Mouse (Mus musculus): Measurements from ENCODE around the gene Cpm. TPM values are rescaled to one million over a fixed set of nuclear protein-coding genes. Genes with fewer than 3 reads are reported as not detected.

Cpm gene
- total RNA-seq, 1 experiment = 4.8 TPM

DNA sequence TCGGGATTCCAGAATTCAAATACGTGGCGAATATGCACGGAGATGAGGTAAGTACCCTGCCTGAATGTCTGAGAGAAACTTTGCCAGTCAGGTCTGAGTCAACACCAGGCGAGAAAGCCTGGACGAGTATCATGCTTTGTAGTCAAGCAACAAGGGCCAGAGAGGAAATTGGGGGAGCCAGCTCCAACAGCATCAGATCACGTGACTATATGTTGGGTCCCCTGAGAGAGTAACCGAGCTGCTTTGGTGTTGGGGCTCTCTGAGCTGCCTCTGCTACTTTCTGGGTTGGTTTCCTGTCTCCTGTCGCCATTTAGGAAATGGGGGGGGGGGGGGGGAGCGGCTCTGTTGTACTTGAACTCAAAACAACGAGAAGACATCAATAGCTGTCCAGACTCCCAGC lies 30.5 kb downstream of the Cpm start:
- Histone ChIP-seq H3K9ac (ENCODE audit: insufficient read depth, low read depth, low read length, poor library complexity, severe bottlenecking) (no peak overlapping the region), H3K36me3 (ENCODE audit: control insufficient read depth, insufficient read depth, low read length, poor library complexity, severe bottlenecking) (no peaks in the 10 kb centered on the region), H3K4me1 (ENCODE audit: control insufficient read depth in 2 of 2, insufficient read depth in 2 of 2, low read length in 2 of 2, poor library complexity in 1 of 2) (peaks cover 5 to 6% of the 10 kb centered on the region in 2 experiments; a peak in 3 of 4 replicates), H3K4me3 (ENCODE audit: insufficient read depth in 1 of 2, low read depth in 1 of 2, low read length in 2 of 2, poor library complexity in 1 of 2, severe bottlenecking in 1 of 2) (no peak overlapping the region), H3K9me3 (ENCODE audit: control insufficient read depth, insufficient read depth, low read depth, low read length) (no peaks in the 10 kb centered on the region), H3K27ac (ENCODE audit: insufficient read depth, low read depth, low read length, poor library complexity, severe bottlenecking) (no peak overlapping the region)
- TF ChIP-seq CHD2 (IDR thresholded peaks at IDR 0.05; ENCODE audit: low read depth, low read length) (no peak), HCFC1 (IDR thresholded peaks at IDR 0.05; ENCODE audit: borderline replicate concordance, insufficient read depth, low read length) (no peak), ZC3H11A (IDR thresholded peaks at IDR 0.05; ENCODE audit: borderline replicate concordance, low read depth, low read length) (no peak), MAFK (IDR thresholded peaks at IDR 0.05; ENCODE audit: insufficient read depth, low read depth, low read length) (no peak), ZNF384 (IDR thresholded peaks at IDR 0.05; ENCODE audit: low read depth, low read length) (no peak)
- in situ Hi-C loops (cut with MboI; ENCODE audit: low sequenced_read_pairs in 2 of 2, unreplicated experiment in 2 of 2) = no loop called here
- DNase-seq (ENCODE audit: low read depth, low spot score) = no peak

DNA sequence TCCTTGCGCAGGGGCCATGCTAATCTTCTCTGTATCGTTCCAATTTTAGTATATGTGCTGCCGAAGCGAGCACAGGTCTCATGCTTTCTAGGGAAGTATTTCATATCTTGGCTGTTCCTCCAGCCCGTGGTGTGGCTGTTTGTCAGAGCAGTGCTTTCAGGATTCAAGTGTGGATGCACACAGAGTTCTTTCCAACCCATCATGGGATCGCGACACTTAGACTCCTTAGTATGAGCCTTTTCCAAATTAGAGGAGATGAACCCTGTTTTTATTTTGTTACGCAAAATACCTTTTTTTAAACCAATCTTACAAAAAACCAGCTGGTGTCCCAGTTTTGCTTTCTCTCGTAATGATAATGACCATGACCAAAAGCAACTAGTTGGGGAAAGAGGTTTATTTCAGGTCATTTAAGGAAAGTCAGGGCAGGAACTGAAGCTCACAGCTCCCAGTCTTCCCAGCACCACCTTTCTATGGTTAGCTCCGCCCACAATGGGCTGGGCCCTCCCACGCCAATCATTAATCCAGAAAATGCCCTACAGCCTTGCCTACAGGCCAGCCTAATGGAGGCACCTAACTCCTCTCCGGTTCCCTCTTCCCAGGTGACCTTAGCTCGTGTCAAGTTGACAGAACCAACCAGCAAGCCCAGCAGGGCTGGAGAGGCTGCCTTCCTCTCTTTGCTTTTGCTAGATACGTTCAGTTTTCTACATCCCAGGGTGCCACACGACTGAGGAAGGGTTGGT lies 33.2 kb downstream of the Cpm start:
- no peaks in the 10 kb centered on the region for H3K36me3 ChIP-seq (ENCODE audit: control insufficient read depth, insufficient read depth, low read length, poor library complexity, severe bottlenecking)

DNA sequence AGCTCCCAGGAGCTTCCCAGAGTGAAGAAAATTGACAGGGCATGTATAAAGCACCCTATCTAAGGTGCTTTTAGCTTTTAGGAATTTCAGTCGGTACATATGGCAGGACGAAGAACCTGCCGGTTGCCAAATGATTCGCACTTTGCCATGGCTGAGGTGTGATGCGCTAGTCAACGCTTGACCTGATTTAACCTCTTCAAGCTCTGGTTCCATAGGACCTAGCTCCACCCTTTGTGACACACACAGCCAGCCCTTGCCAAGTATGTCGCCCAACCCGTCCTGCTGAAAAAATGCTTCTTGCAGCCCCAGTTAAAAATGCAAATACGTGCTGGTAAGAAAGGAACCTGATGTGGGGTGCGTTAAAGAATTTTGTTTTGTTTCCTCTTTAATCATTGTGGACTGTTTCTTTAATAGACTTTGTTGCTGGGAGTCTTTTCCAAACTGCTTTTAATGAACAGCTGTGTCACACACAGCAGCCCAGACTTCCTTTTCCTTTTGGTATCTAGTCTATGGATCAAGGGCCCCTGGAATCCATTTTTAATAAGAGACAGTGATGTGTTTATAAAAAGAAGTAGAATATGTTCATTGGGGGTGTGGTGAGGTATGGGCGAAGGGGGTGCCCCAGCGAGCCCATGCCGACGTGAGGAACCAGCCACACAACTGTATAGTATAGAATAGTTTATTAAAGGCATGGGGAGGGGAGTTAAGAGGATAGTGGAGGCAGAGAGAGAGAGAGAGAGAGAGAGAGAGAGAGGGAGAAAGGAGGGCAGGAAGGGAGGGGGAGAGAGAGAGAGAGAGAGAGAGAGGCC lies 34.0 kb downstream of the Cpm start:
- no peak overlapping the region for H3K27ac ChIP-seq (ENCODE audit: insufficient read depth, low read depth, low read length, poor library complexity, severe bottlenecking)
- H3K4me3 ChIP-seq (ENCODE audit: insufficient read depth in 1 of 2, low read depth in 1 of 2, low read length in 2 of 2, poor library complexity in 1 of 2, severe bottlenecking in 1 of 2) = peak overlapping the region in 1 of 2 experiments; percentile 46; a peak in 2 of 4 replicates
- H3K9me3 ChIP-seq (ENCODE audit: control insufficient read depth, insufficient read depth, low read depth, low read length) = no peaks in the 10 kb centered on the region
- in situ Hi-C loops (cut with MboI; ENCODE audit: low sequenced_read_pairs in 2 of 2, unreplicated experiment in 2 of 2) = no loop called here
- DNase-seq (ENCODE audit: low read depth, low spot score) = no peak
- no peak overlapping the region for H3K9ac ChIP-seq (ENCODE audit: insufficient read depth, low read depth, low read length, poor library complexity, severe bottlenecking)
- H3K36me3 ChIP-seq (ENCODE audit: control insufficient read depth, insufficient read depth, low read length, poor library complexity, severe bottlenecking) = no peaks in the 10 kb centered on the region
- peaks cover 6 to 8% of the 10 kb centered on the region in 2 experiments; a peak in 3 of 4 replicates for H3K4me1 ChIP-seq (ENCODE audit: control insufficient read depth in 2 of 2, insufficient read depth in 2 of 2, low read length in 2 of 2, poor library complexity in 1 of 2)
- TF ChIP-seq ZC3H11A (IDR thresholded peaks at IDR 0.05; ENCODE audit: borderline replicate concordance, low read depth, low read length) = no peak
- no peak for TF ChIP-seq HCFC1 (IDR thresholded peaks at IDR 0.05; ENCODE audit: borderline replicate concordance, insufficient read depth, low read length)
- TF ChIP-seq MAFK (IDR thresholded peaks at IDR 0.05; ENCODE audit: insufficient read depth, low read depth, low read length) = no peak
- TF ChIP-seq CHD2 (IDR thresholded peaks at IDR 0.05; ENCODE audit: low read depth, low read length) = no peak
- TF ChIP-seq ZNF384 (IDR thresholded peaks at IDR 0.05; ENCODE audit: low read depth, low read length) = no peak

More for the DNA sequence above, 33.2 kb downstream of the Cpm start:
- TF ChIP-seq CHD2 (IDR thresholded peaks at IDR 0.05; ENCODE audit: low read depth, low read length) (no peak), ZC3H11A (IDR thresholded peaks at IDR 0.05; ENCODE audit: borderline replicate concordance, low read depth, low read length) (no peak), HCFC1 (IDR thresholded peaks at IDR 0.05; ENCODE audit: borderline replicate concordance, insufficient read depth, low read length) (no peak), ZNF384 (IDR thresholded peaks at IDR 0.05; ENCODE audit: low read depth, low read length) (no peak), MAFK (IDR thresholded peaks at IDR 0.05; ENCODE audit: insufficient read depth, low read depth, low read length) (no peak)
- in situ Hi-C loops (cut with MboI; ENCODE audit: low sequenced_read_pairs in 2 of 2, unreplicated experiment in 2 of 2) = no loop called here
- peak overlapping the region in 1 of 2 experiments; percentile 46; a peak in 2 of 4 replicates for H3K4me3 ChIP-seq (ENCODE audit: insufficient read depth in 1 of 2, low read depth in 1 of 2, low read length in 2 of 2, poor library complexity in 1 of 2, severe bottlenecking in 1 of 2)
- DNase-seq (ENCODE audit: low read depth, low spot score) = no peak
- peaks cover 6 to 8% of the 10 kb centered on the region in 2 experiments; a peak in 3 of 4 replicates for H3K4me1 ChIP-seq (ENCODE audit: control insufficient read depth in 2 of 2, insufficient read depth in 2 of 2, low read length in 2 of 2, poor library complexity in 1 of 2)
- no peaks in the 10 kb centered on the region for H3K9me3 ChIP-seq (ENCODE audit: control insufficient read depth, insufficient read depth, low read depth, low read length)
- no peak overlapping the region for H3K27ac ChIP-seq (ENCODE audit: insufficient read depth, low read depth, low read length, poor library complexity, severe bottlenecking)
- no peak overlapping the region for H3K9ac ChIP-seq (ENCODE audit: insufficient read depth, low read depth, low read length, poor library complexity, severe bottlenecking)

DNA sequence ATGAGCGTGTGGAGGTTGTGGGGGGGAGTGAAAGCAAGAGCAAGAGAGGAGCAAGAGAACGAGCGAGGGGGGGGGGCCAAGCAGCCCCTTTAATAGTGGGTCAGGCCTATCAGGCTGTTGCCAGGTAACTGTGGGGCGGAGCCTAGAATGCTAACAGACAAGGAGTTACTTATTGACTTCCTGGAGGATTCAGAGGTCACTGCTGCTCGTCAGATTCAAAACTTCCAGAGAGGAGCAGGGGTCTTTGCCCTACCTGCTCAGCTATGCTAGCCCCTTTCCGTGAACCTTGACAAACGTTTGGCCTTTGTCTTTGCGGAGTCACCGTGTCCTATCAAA lies 34.5 kb downstream of the Cpm start:
- Histone ChIP-seq H3K36me3 (ENCODE audit: control insufficient read depth, insufficient read depth, low read length, poor library complexity, severe bottlenecking) (no peaks in the 10 kb centered on the region), H3K4me1 (ENCODE audit: control insufficient read depth in 2 of 2, insufficient read depth in 2 of 2, low read length in 2 of 2, poor library complexity in 1 of 2) (peaks cover 6 to 8% of the 10 kb centered on the region in 2 experiments; a peak in 3 of 4 replicates), H3K9me3 (ENCODE audit: control insufficient read depth, insufficient read depth, low read depth, low read length) (no peaks in the 10 kb centered on the region), H3K27ac (ENCODE audit: insufficient read depth, low read depth, low read length, poor library complexity, severe bottlenecking) (no peak overlapping the region), H3K9ac (ENCODE audit: insufficient read depth, low read depth, low read length, poor library complexity, severe bottlenecking) (peak overlapping the region; percentile 13; the same call in 1 of the 2 replicates), H3K4me3 (ENCODE audit: insufficient read depth in 1 of 2, low read depth in 1 of 2, low read length in 2 of 2, poor library complexity in 1 of 2, severe bottlenecking in 1 of 2) (peak overlapping the region; percentile 20 to 46; a peak in 3 of 4 replicates)
- TF ChIP-seq HCFC1 (IDR thresholded peaks at IDR 0.05; ENCODE audit: borderline replicate concordance, insufficient read depth, low read length) (no peak), CHD2 (IDR thresholded peaks at IDR 0.05; ENCODE audit: low read depth, low read length) (no peak)
- in situ Hi-C loops (cut with MboI; ENCODE audit: low sequenced_read_pairs in 2 of 2, unreplicated experiment in 2 of 2) = no loop called here
- no peak for DNase-seq (ENCODE audit: low read depth, low spot score)
